Mouse (Mus musculus): ENCODE data around the gene Atrnl1. TPM values are rescaled to one million over a fixed set of nuclear protein-coding genes. Genes with fewer than 3 reads are reported as not detected.

Gene Atrnl1
- polyA plus RNA-seq, 1 experiment: 6.9 TPM

- Histone ChIP-seq H3K4me3 (ENCODE audit: insufficient read depth, low read depth, low read length) (no peak overlapping the region), H3K4me1 (ENCODE audit: control insufficient read depth, insufficient read depth, insufficient read length, low read length) (no peaks in the 10 kb centered on the region), H3K27ac (replicated peaks; ENCODE audit: low read depth, low read length) (no peak overlapping the region)
Observed at GRCm38 (mm10) chr19:58140191-58140784, 529.5 kb downstream of the Atrnl1 start.

GRCm38 (mm10) chr19:58143853-58144454 lies 533.1 kb downstream of the Atrnl1 start:
- no peak overlapping the region for H3K4me3 ChIP-seq (ENCODE audit: insufficient read depth, low read depth, low read length)
- H3K27ac ChIP-seq (replicated peaks; ENCODE audit: low read depth, low read length): no peak overlapping the region
- no peaks in the 10 kb centered on the region for H3K4me1 ChIP-seq (ENCODE audit: control insufficient read depth, insufficient read depth, insufficient read length, low read length)

GRCm38 (mm10) chr19:58145521-58145920 lies 534.7 kb downstream of the Atrnl1 start:
- no peaks in the 10 kb centered on the region for H3K4me1 ChIP-seq (ENCODE audit: control insufficient read depth, insufficient read depth, insufficient read length, low read length)

GRCm38 (mm10) chr19:58151257-58151656 lies 540.4 kb downstream of the Atrnl1 start:
- no peak overlapping the region for H3K27ac ChIP-seq (replicated peaks; ENCODE audit: low read depth, low read length)
- H3K4me3 ChIP-seq (ENCODE audit: insufficient read depth, low read depth, low read length): no peak overlapping the region
- no peaks in the 10 kb centered on the region for H3K4me1 ChIP-seq (ENCODE audit: control insufficient read depth, insufficient read depth, insufficient read length, low read length)

More at GRCm38 (mm10) chr19:58145521-58145920, 534.7 kb downstream of the Atrnl1 start:
- no peak overlapping the region for H3K27ac ChIP-seq (replicated peaks; ENCODE audit: low read depth, low read length)
- H3K4me3 ChIP-seq (ENCODE audit: insufficient read depth, low read depth, low read length): no peak overlapping the region

- H3K4me3 ChIP-seq (ENCODE audit: insufficient read depth, low read depth, low read length): no peak overlapping the region
- no peaks in the 10 kb centered on the region; the same call in 1 of the 2 replicates for H3K4me1 ChIP-seq (ENCODE audit: control insufficient read depth, insufficient read depth, insufficient read length, low read length)
- no peak overlapping the region for H3K27ac ChIP-seq (replicated peaks; ENCODE audit: low read depth, low read length)
Observed at GRCm38 (mm10) chr19:58161569-58161968, 550.7 kb downstream of the Atrnl1 start.

- Histone ChIP-seq H3K4me3 (ENCODE audit: insufficient read depth, low read depth, low read length) (no peak overlapping the region), H3K4me1 (ENCODE audit: control insufficient read depth, insufficient read depth, insufficient read length, low read length) (no peaks in the 10 kb centered on the region), H3K27ac (replicated peaks; ENCODE audit: low read depth, low read length) (no peak overlapping the region)
Observed at GRCm38 (mm10) chr19:58164896-58165634, 554.2 kb downstream of the Atrnl1 start.

GRCm38 (mm10) chr19:58165635-58166015 lies 554.8 kb downstream of the Atrnl1 start:
- Histone ChIP-seq H3K4me3 (ENCODE audit: insufficient read depth, low read depth, low read length) (no peak overlapping the region), H3K4me1 (ENCODE audit: control insufficient read depth, insufficient read depth, insufficient read length, low read length) (no peaks in the 10 kb centered on the region), H3K27ac (replicated peaks; ENCODE audit: low read depth, low read length) (no peak overlapping the region)

GRCm38 (mm10) chr19:58166147-58166546 lies 555.3 kb downstream of the Atrnl1 start:
- no peaks in the 10 kb centered on the region for H3K4me1 ChIP-seq (ENCODE audit: control insufficient read depth, insufficient read depth, insufficient read length, low read length)
- no peak overlapping the region for H3K27ac ChIP-seq (replicated peaks; ENCODE audit: low read depth, low read length)
- no peak overlapping the region for H3K4me3 ChIP-seq (ENCODE audit: insufficient read depth, low read depth, low read length)

- no peak overlapping the region for H3K4me3 ChIP-seq (ENCODE audit: insufficient read depth, low read depth, low read length)
- H3K27ac ChIP-seq (replicated peaks; ENCODE audit: low read depth, low read length): no peak overlapping the region
Observed at GRCm38 (mm10) chr19:58178410-58178809, 567.6 kb downstream of the Atrnl1 start.

GRCm38 (mm10) chr19:58180773-58181172 lies 569.9 kb downstream of the Atrnl1 start:
- H3K4me3 ChIP-seq (ENCODE audit: insufficient read depth, low read depth, low read length): no peak overlapping the region
- H3K27ac ChIP-seq (replicated peaks; ENCODE audit: low read depth, low read length): no peak overlapping the region
- H3K4me1 ChIP-seq (ENCODE audit: control insufficient read depth, insufficient read depth, insufficient read length, low read length): no peaks in the 10 kb centered on the region

More at GRCm38 (mm10) chr19:58178410-58178809, 567.6 kb downstream of the Atrnl1 start:
- no peaks in the 10 kb centered on the region for H3K4me1 ChIP-seq (ENCODE audit: control insufficient read depth, insufficient read depth, insufficient read length, low read length)

Other genes with a start within 250 kb of the Atrnl1 start
- gene Trub1, start 158.1 kb upstream of the Atrnl1 start, polyA plus RNA-seq (2012; ENCODE audit: insufficient read depth, insufficient read length, missing spikeins): 10.3 and 13.0 TPM in 2 replicates